Mouse (Mus musculus) hindbrain, postnatal 0 days (tissue): ENCODE data around the gene Entpd3. TPM values are rescaled to one million over a fixed set of nuclear protein-coding genes. Genes with fewer than 3 reads are reported as not detected.

Experiments
- ATAC-seq: fragments of 200-750 bp; cut with Nextera tagmentation; 2 replicates; pipeline ENCODE4 v1.8.0; 2017; ENCODE audit warnings: mild to moderate bottlenecking, moderate TSS enrichment, moderate library complexity
- DNase-seq: peaks from one replicate; pipeline ENCODE4 v3.0.0-alpha.2; 2015; ENCODE audit warnings: low spot score
- H3K27ac ChIP-seq: fragments of 300-500 bp; sonication (generic); 2 replicates; pipeline ENCODE4 v1.5.1; 2014; ENCODE audit warnings: mild to moderate bottlenecking
- H3K27me3 ChIP-seq: fragments of 300-500 bp; sonication (generic); 2 replicates; pipeline ENCODE4 v1.6.1; 2014; ENCODE audit warnings: low read length, mixed read lengths; ENCODE audit not compliant: insufficient read depth
- H3K36me3 ChIP-seq: fragments of 300-500 bp; sonication (generic); 2 replicates; pipeline ENCODE4 v1.6.1; 2014; ENCODE audit warnings: low read length, mixed read lengths; ENCODE audit not compliant: insufficient read depth
- H3K4me1 ChIP-seq: fragments of 300-500 bp; sonication (generic); 2 replicates; pipeline ENCODE4 v1.6.1; 2014; ENCODE audit warnings: antibody characterized with exemption, low read length, mixed read lengths; ENCODE audit not compliant: insufficient read depth
- H3K4me2 ChIP-seq: fragments of 300-500 bp; sonication (generic); 2 replicates; pipeline ENCODE4 v1.6.1; 2014; ENCODE audit warnings: low read depth, mild to moderate bottlenecking, low read length, moderate library complexity, mixed read lengths
- H3K4me3 ChIP-seq: fragments of 300-500 bp; sonication (generic); 2 replicates; pipeline ENCODE4 v1.5.1; 2014; ENCODE audit warnings: low read length
- H3K9ac ChIP-seq: fragments of 300-500 bp; sonication (generic); replicated peaks from 2 replicates; pipeline ENCODE4 v1.6.1; 2014; ENCODE audit warnings: mild to moderate bottlenecking, low read length, moderate library complexity, mixed read lengths
- H3K9me3 ChIP-seq: fragments of 300-500 bp; sonication (generic); 2 replicates; pipeline ENCODE4 v1.6.1; 2016; ENCODE audit warnings: low read length, mixed read lengths
- CTCF ChIP-seq: IDR thresholded peaks from 2 replicates; pipeline ENCODE4 v1.5.1; 2016; ENCODE audit warnings: antibody characterized with exemption, control low read depth, low read depth
- WGBS: fragments of 180-500 bp; shearing (Covaris S2); extraction: QIAGEN DNeasy Blood & Tissue Kit; methylation state at CpG from one replicate; pipeline ENCODE4 v1.1.7; 2014; 5-methylcytosine and 5-hydroxymethylcytosine counted together
- polyA plus RNA-seq: library from polyadenylated mRNA; unstranded; fragments of >200 nt; fragmentation: Nextera tagmentation; extraction: Ambion mirVana; gene quantifications from 2 replicates; pipeline ENCODE4 v1.2.1, GENCODE M21; 2015
- total RNA-seq: library from RNA; depleted of rRNA; stranded (reverse); fragments of >200 nt; gene quantifications from 2 replicates; pipeline ENCODE4 v1.2.3, GENCODE M21; 2014

Entpd3 gene
- total and polyA plus RNA-seq, 2 experiments from 2014 or later, result 4.0 to 4.4 TPM

GRCm38 (mm10) chr9:120570741-120571592 lies 31.3 kb downstream of the Entpd3 start, which contains the start of gene Rpl14:
TSS of gene Rpl14 (plus strand) at chr9:120571444.
- Histone ChIP-seq H3K9ac (peak within 1 kb of the TSS; percentile 91), H3K27ac (peak within 1 kb of the TSS; percentile 86), H3K9me3 (no peaks in the 10 kb centered on the region), H3K27me3 (no peaks in the 10 kb centered on the region), H3K4me2 (peak within 1 kb of the TSS; percentile 90), H3K36me3 (peaks cover 15% of the 10 kb centered on the region; the same call in 1 of the 2 replicates), H3K4me3 (peak within 1 kb of the TSS; percentile 80), H3K4me1 (no peaks in the 10 kb centered on the region)
- DNase-seq, result peak; percentile 98
- WGBS, result 6% methylated on average over 43 of the region's 43 CpGs
- peak; percentile 97 for ATAC-seq
- TF ChIP-seq CTCF, result no peak

GRCm38 (mm10) chr9:120571593-120572385 lies 32.2 kb downstream of the Entpd3 start:
- no peaks in the 10 kb centered on the region for H3K27me3 ChIP-seq
- peak overlapping the region; percentile 86 for H3K27ac ChIP-seq
- no peaks in the 10 kb centered on the region for H3K4me1 ChIP-seq
- ATAC-seq (peak; percentile 77), DNase-seq (no peak)
- peak overlapping the region; percentile 90 for H3K4me2 ChIP-seq
- no peak for TF ChIP-seq CTCF
- peaks cover 15% of the 10 kb centered on the region; the same call in 1 of the 2 replicates for H3K36me3 ChIP-seq
- 2% methylated on average over 52 of the region's 53 CpGs for WGBS
- H3K9me3 ChIP-seq, result no peaks in the 10 kb centered on the region
- H3K9ac ChIP-seq, result peak overlapping the region; percentile 91
- peak overlapping the region; percentile 80 for H3K4me3 ChIP-seq

- WGBS, result 62% methylated on average over 6 of the region's 6 CpGs
- no peaks in the 10 kb centered on the region for H3K9me3 ChIP-seq
- ATAC-seq, result no peak
These were observed 36.4 kb downstream of the Entpd3 start for GRCm38 (mm10) chr9:120575748-120576661.

GRCm38 (mm10) chr9:120576662-120577013 lies 37.0 kb downstream of the Entpd3 start:
- peak overlapping the region; percentile 77; the same call in 1 of the 2 replicates for H3K27ac ChIP-seq
- WGBS, result 2% methylated on average over 4 of the region's 4 CpGs
- no peaks in the 10 kb centered on the region for H3K4me1 ChIP-seq
- H3K9me3 ChIP-seq, result no peaks in the 10 kb centered on the region
- no peak overlapping the region for H3K9ac ChIP-seq
- H3K4me2 ChIP-seq, result peak overlapping the region; percentile 85
- ATAC-seq (peak; percentile 27), DNase-seq (no peak)
- no peaks in the 10 kb centered on the region for H3K27me3 ChIP-seq
- H3K36me3 ChIP-seq, result peaks cover 15% of the 10 kb centered on the region; the same call in 1 of the 2 replicates
- peak; percentile 8; the same call in 1 of the 2 replicates for TF ChIP-seq CTCF
- peak overlapping the region; percentile 81 for H3K4me3 ChIP-seq

More at GRCm38 (mm10) chr9:120575748-120576661, 36.4 kb downstream of the Entpd3 start:
- TF ChIP-seq CTCF, result peak; percentile 50
- Histone ChIP-seq H3K4me3 (no peak overlapping the region), H3K4me1 (no peaks in the 10 kb centered on the region), H3K9ac (no peak overlapping the region), H3K27me3 (no peaks in the 10 kb centered on the region), H3K4me2 (peak overlapping the region; percentile 85), H3K36me3 (peaks cover 15% of the 10 kb centered on the region; the same call in 1 of the 2 replicates), H3K27ac (no peak overlapping the region; the same call in 1 of the 2 replicates)
- DNase-seq, result no peak

- under 1% methylated on average over 43 of the region's 43 CpGs for WGBS
- H3K9ac ChIP-seq, result peak overlapping the region; percentile 73
- DNase-seq (peak; percentile 98), ATAC-seq (peak; percentile 94)
- H3K27me3 ChIP-seq, result no peaks in the 10 kb centered on the region
- H3K9me3 ChIP-seq, result no peaks in the 10 kb centered on the region
- H3K36me3 ChIP-seq, result peaks cover 15% of the 10 kb centered on the region; the same call in 1 of the 2 replicates
- peak overlapping the region; percentile 77 for H3K27ac ChIP-seq
- no peaks in the 10 kb centered on the region for H3K4me1 ChIP-seq
- H3K4me3 ChIP-seq, result peak overlapping the region; percentile 81
- no peak for TF ChIP-seq CTCF
- peak overlapping the region; percentile 85 for H3K4me2 ChIP-seq
These were observed 37.6 kb downstream of the Entpd3 start for GRCm38 (mm10) chr9:120577133-120577651.
